Mouse (Mus musculus) ovary, adult 18-20 months (tissue): ENCODE measurements at regions not wholly inside any gene's neighbourhood (a gene's known extent, or its start where the extent isn't known, plus 50 kb on each side); places are given as distances from the start of the nearest gene placed in this dataset.
"Not testable (repeated sequence)": the region's sequence is repeated elsewhere in the genome, so short reads cannot be mapped to it uniquely, and the experiment has no call there.

Experiments
- DNase-seq: peaks from one replicate; pipeline ENCODE4 v3.0.0; 2022; ENCODE audit warnings: low spot score, mixed read lengths

DNA sequence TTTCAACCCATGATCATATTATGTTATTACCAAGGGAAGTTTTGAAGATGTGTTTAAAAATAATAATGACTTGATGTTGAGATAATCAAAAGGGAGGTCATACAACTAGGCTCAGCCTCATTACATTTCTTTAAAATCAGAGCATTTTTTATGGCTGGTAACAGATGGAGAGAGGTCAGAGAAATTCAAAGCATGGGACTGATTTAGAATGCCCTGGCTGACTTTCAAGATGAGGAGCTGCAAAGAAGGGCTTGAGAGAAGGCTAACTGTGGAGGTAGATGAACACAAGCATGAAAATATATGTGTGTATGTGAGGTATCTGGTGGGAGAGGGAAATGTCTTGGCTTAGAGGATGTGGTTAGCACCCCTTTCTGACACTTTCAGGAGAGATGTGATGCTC lies 502.6 kb upstream of the Gdi2 start:
- not testable (repeated sequence) for DNase-seq

DNA sequence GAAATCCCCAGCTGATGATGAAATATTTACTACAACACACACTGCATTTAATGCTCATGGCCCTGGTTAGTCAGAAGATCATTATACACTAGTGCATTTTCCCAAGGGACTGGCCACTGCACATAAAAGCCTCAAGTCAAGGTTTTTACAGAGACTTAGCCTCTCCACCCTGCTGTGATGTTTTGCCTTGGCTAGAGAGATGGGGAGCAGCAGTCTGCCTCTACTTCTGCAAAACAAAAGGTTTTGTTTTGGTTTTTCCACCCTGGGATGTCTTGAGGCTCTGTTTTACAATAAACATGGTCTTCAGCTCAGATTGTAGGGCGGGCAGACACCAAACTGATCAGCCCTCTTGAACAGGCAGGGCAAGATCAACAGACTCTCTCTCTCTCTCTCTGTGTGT lies 500.9 kb upstream of the Gdi2 start:
- peak; percentile 26 for DNase-seq

DNA sequence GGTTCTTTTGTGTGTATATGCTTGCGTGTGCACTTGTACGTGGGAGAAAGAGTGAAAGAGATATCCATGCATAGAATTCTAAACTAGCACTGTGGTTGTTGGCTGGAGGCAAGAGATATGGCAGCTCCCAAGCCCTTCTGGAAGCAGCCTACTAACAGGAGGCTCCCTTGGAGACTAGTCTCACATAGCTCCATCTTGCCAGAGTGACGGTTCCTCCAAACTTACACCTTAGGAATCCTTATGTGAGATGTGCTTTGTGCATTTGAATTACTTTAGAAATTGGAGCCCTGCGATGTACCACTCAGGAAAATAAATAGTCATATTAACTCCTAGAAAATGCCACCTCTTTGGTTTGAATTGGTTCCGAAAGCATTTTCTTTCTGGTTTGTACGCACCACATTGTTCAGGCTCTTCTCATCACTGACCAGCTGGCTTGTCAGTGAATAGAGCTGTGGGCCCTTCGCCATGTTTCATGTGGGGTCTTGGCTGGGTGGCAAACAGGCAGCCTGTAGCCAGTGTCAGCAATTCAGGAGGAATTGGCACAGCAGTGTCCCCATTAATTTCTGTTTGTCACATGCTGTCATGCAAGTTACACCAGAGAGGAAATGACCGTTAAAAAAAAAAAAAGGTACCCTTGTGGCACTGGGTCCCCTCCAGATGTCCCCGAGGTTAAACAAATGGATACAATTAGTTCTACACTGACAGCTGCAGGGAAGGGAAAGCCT lies 491.3 kb upstream of the Gdi2 start:
- DNase-seq = not testable (repeated sequence)

DNA sequence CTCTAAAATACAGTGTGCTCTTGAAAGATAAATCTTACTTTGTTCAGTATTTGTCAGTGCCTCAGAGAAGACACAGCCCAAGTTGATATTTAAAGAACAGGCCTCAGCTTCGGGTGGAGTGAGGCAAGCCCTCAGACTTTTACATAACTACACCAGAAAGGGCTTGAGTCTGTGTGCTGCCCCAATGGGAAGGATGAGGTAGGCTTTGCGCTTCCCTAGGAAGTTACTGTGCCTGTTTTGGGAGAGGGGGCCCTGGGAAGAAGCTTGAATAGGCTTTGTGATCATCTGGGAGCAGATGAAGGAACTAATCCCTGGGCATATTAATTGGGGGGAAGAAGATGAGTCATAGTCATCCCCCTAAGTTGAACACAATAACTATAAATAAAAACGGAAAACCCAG lies 454.4 kb upstream of the Gdi2 start:
- not testable (repeated sequence) for DNase-seq

DNA sequence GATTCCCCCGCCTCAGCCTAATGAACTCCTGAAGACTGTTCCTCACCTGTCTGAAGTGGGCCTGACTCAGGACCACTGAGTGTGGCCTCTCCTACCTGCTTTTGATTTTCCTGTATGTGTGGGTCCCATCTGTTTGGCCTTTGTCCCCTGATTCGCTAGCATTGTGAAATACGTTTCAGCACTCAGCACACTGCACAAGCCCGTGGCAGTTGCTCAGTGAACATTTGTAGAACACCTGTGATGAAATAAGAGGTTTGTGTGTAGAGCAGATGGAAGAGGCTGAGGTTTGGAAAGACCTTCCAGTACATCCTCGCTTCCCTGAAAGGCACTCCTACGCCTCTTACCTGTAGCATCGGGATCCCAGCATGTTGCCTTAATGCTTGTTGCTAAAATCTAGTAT lies 447.9 kb upstream of the Gdi2 start:
- DNase-seq = not testable (repeated sequence)

DNA sequence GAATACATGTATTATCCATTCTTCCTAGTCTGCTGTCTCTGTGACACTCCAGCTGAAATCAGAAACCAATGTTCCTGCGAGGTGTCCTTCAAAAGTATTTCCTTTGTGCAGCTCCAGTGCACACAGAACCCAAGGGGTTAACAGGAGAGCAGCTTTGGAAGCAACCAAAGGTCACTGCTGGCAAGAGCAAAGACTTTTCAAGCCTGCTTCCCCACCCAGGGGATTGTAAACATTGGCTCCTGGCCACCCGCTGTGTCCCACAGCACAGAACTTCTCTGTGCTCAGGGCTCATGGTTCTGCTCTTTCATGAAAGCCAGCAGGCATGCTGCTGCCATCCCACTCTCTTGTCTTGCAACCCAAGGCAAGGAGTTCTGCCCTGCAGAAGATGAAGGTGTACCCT lies 431.3 kb upstream of the Gdi2 start:
- not testable (repeated sequence) for DNase-seq

DNA sequence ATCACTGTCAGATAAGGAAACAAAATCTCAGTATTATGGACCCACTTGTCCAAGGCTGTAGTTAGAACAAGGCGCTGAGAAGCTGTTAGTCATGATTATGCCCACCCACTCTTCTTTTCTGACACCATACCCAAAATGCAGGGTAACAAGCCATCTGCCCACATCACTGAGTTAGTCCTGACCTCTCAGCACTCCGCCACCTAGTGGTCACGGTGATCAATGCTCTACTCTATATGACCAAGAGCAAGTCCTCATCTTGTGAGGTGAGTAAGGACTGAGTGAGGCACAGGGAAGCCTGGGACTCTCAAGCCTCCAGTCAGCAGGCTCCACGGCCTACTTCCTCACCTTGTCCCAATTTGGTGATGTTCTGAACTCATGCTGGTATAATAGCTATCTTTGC lies 409.7 kb upstream of the Gdi2 start:
- DNase-seq = not testable (repeated sequence)

DNA sequence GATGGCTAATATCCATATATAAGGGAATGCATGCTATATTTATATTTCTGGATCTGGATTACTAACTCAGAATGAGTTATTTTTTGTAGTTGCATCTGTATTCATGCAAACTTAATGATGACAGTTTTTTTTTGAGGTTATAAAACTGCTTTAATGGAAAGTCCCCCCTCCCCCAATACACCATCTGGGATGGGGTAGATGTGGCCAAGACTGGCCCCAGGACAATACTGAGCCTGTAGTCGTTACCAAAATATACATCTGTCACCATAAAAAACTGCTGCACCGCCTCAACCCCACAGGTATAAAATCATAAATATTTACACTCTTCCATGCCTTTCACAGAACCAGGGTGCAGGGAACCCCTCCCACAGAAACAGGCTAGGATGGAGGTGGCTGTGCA lies 400.6 kb upstream of the Gdi2 start:
- DNase-seq = not testable (repeated sequence)

DNA sequence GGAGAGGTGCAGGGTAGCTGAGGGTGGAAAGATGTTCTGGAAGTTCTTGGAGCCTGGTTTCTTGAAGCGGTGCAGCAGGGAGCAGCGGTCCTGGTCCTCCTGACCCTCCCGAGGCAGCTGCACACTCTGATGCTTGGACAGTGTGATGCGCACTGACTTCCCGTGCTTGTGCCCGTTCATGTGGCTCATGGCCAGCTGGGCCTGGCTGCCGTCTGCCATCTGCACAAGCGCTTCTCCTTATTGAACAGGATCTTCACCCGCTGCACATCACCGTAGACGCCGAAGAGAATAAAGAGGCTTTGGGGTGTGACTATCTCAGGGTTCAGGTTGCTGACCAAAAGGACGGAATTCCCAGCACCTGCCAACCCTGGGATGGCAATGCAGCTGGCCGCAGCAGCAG lies 399.2 kb upstream of the Gdi2 start:
- no peak for DNase-seq

DNA sequence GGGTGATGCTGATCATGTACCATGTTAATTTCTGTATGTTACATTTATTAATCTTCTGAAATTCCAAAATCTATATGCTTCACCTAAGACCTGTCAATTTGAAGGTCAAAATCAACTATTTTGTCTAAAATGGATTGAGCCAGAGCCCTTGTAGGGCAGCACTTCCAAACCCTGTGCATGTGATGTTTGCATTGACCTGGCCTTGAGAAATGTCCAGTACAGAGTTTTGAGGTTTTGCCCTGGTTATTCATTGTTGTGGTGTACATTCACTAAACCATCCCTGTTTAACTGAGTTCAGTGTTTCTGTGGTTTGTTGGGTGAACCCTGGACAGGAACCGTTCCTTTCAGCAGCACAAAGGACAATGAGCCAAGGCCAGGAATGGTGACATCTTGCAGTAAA lies 392.4 kb upstream of the Gdi2 start:
- not testable (repeated sequence) for DNase-seq
